In genomic region chr1:90779072-90779471, GRCm38 (mm10) we compare ENCODE assay signal across 29 mouse cellular contexts.
DNase-seq lines count a peak whose midpoint lies in the region; ATAC-seq and TF ChIP-seq lines count a peak whose summit lies in the region.
"Had no signal": no experiment of that assay in that cellular context is flagged by ENCODE, and none has a peak within 500 bp of the region (broad histone marks: within the 10 kb centered on the region; RNA-seq: fewer than 3 reads in every experiment).

No protein-coding gene starts in this region.

- H3K4me1 ChIP-seq in midbrain, postnatal 0 days (ENCODE audit: insufficient read depth, low read length), result no peaks in the 10 kb centered on the region
- H3K4me1 ChIP-seq in midbrain, embryonic 15.5 days, result no peaks in the 10 kb centered on the region
- H3K4me1 ChIP-seq: forebrain, embryonic 13.5 days; liver, embryonic 13.5 days had no signal

- intact Hi-C loops in gastrocnemius, adult 2 months (cut with DNase I), result loop anchor here (5.0 kb wide), 1 partner anchor 42 kb away; no protein-coding TSS in a partner anchor
- intact Hi-C loops in gastrocnemius, postnatal 36 days (cut with DNase I), result loop anchor here (5.0 kb wide), 1 partner anchor 47 kb away; no protein-coding TSS in a partner anchor

- H3K9me3 ChIP-seq in midbrain, postnatal 0 days (ENCODE audit: low read length), result no peaks in the 10 kb centered on the region
- no peaks in the 10 kb centered on the region for H3K9me3 ChIP-seq in midbrain, embryonic 15.5 days
- H3K9me3 ChIP-seq: forebrain, embryonic 13.5 days; heart, embryonic 13.5 days; limb, embryonic 10.5 days; limb, embryonic 15.5 days; liver, embryonic 13.5 days; midbrain, embryonic 10.5 days; neural tube, embryonic 12.5 days had no signal

- H3K9ac ChIP-seq in midbrain, postnatal 0 days (replicated peaks; ENCODE audit: low read length, poor library complexity, severe bottlenecking), result no peak overlapping the region
- no peak overlapping the region for H3K9ac ChIP-seq in midbrain, embryonic 15.5 days
- H3K9ac ChIP-seq: forebrain, embryonic 13.5 days; heart, embryonic 13.5 days; hindbrain, embryonic 14.5 days; limb, embryonic 15.5 days; liver, embryonic 13.5 days; neural tube, embryonic 12.5 days had no signal

- H3K27ac ChIP-seq in gastrocnemius, adult 2 months, result no peak overlapping the region
- no peak overlapping the region for H3K27ac ChIP-seq in midbrain, postnatal 0 days (ENCODE audit: low read depth, low read length)
- no peak overlapping the region for H3K27ac ChIP-seq in midbrain, embryonic 15.5 days
- H3K27ac ChIP-seq: forebrain, embryonic 13.5 days; heart, adult 2 months; heart, embryonic 13.5 days; hindbrain, embryonic 14.5 days; kidney, postnatal 0 days; limb, embryonic 10.5 days; limb, embryonic 15.5 days; liver, embryonic 13.5 days; midbrain, embryonic 10.5 days; neural tube, embryonic 12.5 days had no signal

- H3K4me3 ChIP-seq in gastrocnemius, adult 2 months, result no peak overlapping the region
- no peak overlapping the region for H3K4me3 ChIP-seq in midbrain, postnatal 0 days (ENCODE audit: low read depth, low read length)
- no peak overlapping the region for H3K4me3 ChIP-seq in midbrain, embryonic 15.5 days
- H3K4me3 ChIP-seq: erythroblast, embryonic 14.5 days; forebrain, embryonic 13.5 days; heart, adult 2 months; heart, embryonic 13.5 days; limb, embryonic 10.5 days; limb, embryonic 15.5 days; liver, embryonic 13.5 days; midbrain, embryonic 10.5 days; myocyte; neural tube, embryonic 12.5 days had no signal

- no peaks in the 10 kb centered on the region for H3K27me3 ChIP-seq in midbrain, postnatal 0 days (ENCODE audit: insufficient read depth, low read length)
- H3K27me3 ChIP-seq in midbrain, embryonic 15.5 days (replicated peaks), result no peaks in the 10 kb centered on the region
- H3K27me3 ChIP-seq: forebrain, embryonic 13.5 days; heart, embryonic 13.5 days; limb, embryonic 15.5 days; liver, embryonic 13.5 days; neural tube, embryonic 12.5 days had no signal

- no peak for ATAC-seq in midbrain, postnatal 0 days (ENCODE audit: low FRiP score)
- ATAC-seq in midbrain, embryonic 15.5 days (replicated peaks), result no peak
- ATAC-seq: forebrain, embryonic 13.5 days; midbrain, embryonic 16.5 days had no signal

- peak; percentile 53 for DNase-seq in gastrocnemius, adult 2 months
- DNase-seq in gastrocnemius, postnatal 36 days, result no peak
- DNase-seq in midbrain, postnatal 0 days (ENCODE audit: low spot score), result peak; percentile 59
- DNase-seq in adrenal gland, postnatal 10 days, result peak; percentile 66
- DNase-seq in gonadal fat pad, adult 2 months (ENCODE audit: low read depth), result peak; percentile 72
- no peak for DNase-seq in kidney, adult 9 months
- no peak for DNase-seq in layer of hippocampus, adult 9-11 months
- DNase-seq: B cell, adult 2 months; cerebellum, adult 9-11 months; gastrocnemius, postnatal 14 days; kidney, adult 2 months; liver, embryonic 13.5 days; lung, postnatal 10 days; right cerebral cortex, adult 18-20 months; spleen, adult 18-20 months; thymus, postnatal 14 days had no signal

- H3K4me2 ChIP-seq in midbrain, postnatal 0 days (ENCODE audit: low read depth, low read length, poor library complexity, severe bottlenecking), result no peak overlapping the region
- H3K4me2 ChIP-seq in midbrain, embryonic 15.5 days, result no peak overlapping the region
- H3K4me2 ChIP-seq: forebrain, embryonic 13.5 days; heart, embryonic 13.5 days; hindbrain, embryonic 14.5 days; limb, embryonic 15.5 days; liver, embryonic 13.5 days; neural tube, embryonic 12.5 days had no signal

- WGBS in midbrain, postnatal 0 days, result 87% methylated on average over 7 of the region's 7 CpGs
- 94% methylated on average over 7 of the region's 7 CpGs for WGBS in midbrain, embryonic 15.5 days

- no peaks in the 10 kb centered on the region for H3K36me3 ChIP-seq in midbrain, postnatal 0 days (ENCODE audit: insufficient read depth, low read length)
- no peaks in the 10 kb centered on the region for H3K36me3 ChIP-seq in midbrain, embryonic 15.5 days (replicated peaks)
- H3K36me3 ChIP-seq: limb, embryonic 10.5 days; liver, embryonic 13.5 days; midbrain, embryonic 10.5 days; neural tube, embryonic 12.5 days had no signal

- no peak for TF ChIP-seq CTCF in gastrocnemius, adult 2 months (IDR thresholded peaks at IDR 0.05)
- TF ChIP-seq CTCF in midbrain, postnatal 0 days (IDR thresholded peaks at IDR 0.05), result no peak

Comparison
In these comparisons a context has a peak if more than half of its experiments do, and no peak if none do; other contexts are left out.
1. DNase-seq: peak in gastrocnemius, adult 2 months (single experiment), midbrain, postnatal 0 days (single experiment), adrenal gland, postnatal 10 days (single experiment) and gonadal fat pad, adult 2 months (single experiment); none in gastrocnemius, postnatal 36 days (0 of 2), kidney, adult 9 months (single experiment) and layer of hippocampus, adult 9-11 months (single experiment).